Mouse (Mus musculus): ENCODE data around the gene Gpr153. TPM values are rescaled to one million over a fixed set of nuclear protein-coding genes. Genes with fewer than 3 reads are reported as not detected.

Gene Gpr153
- polyA plus RNA-seq, 1 experiment, result 35.4 TPM

GRCm38 (mm10) chr4:152313211-152313632 is 39.2 kb downstream of the Gpr153 start:
- peak in 1 of 2 experiments; percentile 45 for DNase-seq (ENCODE audit: extremely low spot score in 1 of 2, low spot score in 1 of 2)

- peak in 1 of 2 experiments; percentile 30 for DNase-seq (ENCODE audit: extremely low spot score in 1 of 2, low spot score in 1 of 2)
Observed at GRCm38 (mm10) chr4:152313934-152314333, 39.9 kb downstream of the Gpr153 start.

GRCm38 (mm10) chr4:152315498-152316213 is 41.6 kb downstream of the Gpr153 start:
- DNase-seq (ENCODE audit: extremely low spot score in 1 of 2, low spot score in 1 of 2), result peak in 1 of 2 experiments; percentile 31

- DNase-seq (ENCODE audit: extremely low spot score in 1 of 2, low spot score in 1 of 2), result no peak
Observed at GRCm38 (mm10) chr4:152317631-152318033, 43.6 kb downstream of the Gpr153 start.

GRCm38 (mm10) chr4:152318517-152319234 is 44.6 kb downstream of the Gpr153 start, which contains the start of gene Rnf207:
Gene Rnf207 (minus strand): TSS chr4:152318993.
- DNase-seq (ENCODE audit: extremely low spot score in 1 of 2, low spot score in 1 of 2), result peak in 1 of 2 experiments; percentile 67

GRCm38 (mm10) chr4:152321464-152321863 is 47.4 kb downstream of the Gpr153 start:
- no peak for DNase-seq (ENCODE audit: extremely low spot score in 1 of 2, low spot score in 1 of 2)

- DNase-seq (ENCODE audit: extremely low spot score in 1 of 2, low spot score in 1 of 2), result no peak
Observed at GRCm38 (mm10) chr4:152324641-152325562, 50.9 kb downstream of the Gpr153 start.

- DNase-seq (ENCODE audit: extremely low spot score in 1 of 2, low spot score in 1 of 2), result peak; percentile 94 to 98
Observed at GRCm38 (mm10) chr4:152325574-152326411, 51.8 kb downstream of the Gpr153 start, which contains the start of gene Rpl22. Gene Rpl22 (plus strand): TSS chr4:152325742.

- no peak for DNase-seq (ENCODE audit: extremely low spot score in 1 of 2, low spot score in 1 of 2)
Observed at GRCm38 (mm10) chr4:152326543-152326942, 52.5 kb downstream of the Gpr153 start.

GRCm38 (mm10) chr4:152328691-152329090 is 54.7 kb downstream of the Gpr153 start:
- DNase-seq (ENCODE audit: extremely low spot score in 1 of 2, low spot score in 1 of 2), result no peak

- DNase-seq (ENCODE audit: extremely low spot score in 1 of 2, low spot score in 1 of 2), result peak in 1 of 2 experiments; percentile 85
Observed at GRCm38 (mm10) chr4:152332952-152333351, 58.9 kb downstream of the Gpr153 start.

- DNase-seq (ENCODE audit: extremely low spot score in 1 of 2, low spot score in 1 of 2), result no peak
Observed at GRCm38 (mm10) chr4:152333587-152333986, 59.6 kb downstream of the Gpr153 start.

Other genes starting within 250 kb of the Gpr153 start
- gene Zbtb48, start 246.6 kb upstream of the Gpr153 start, polyA plus RNA-seq (2012; rRNA removed), result 17.6 and 19.1 TPM in 2 replicates
- 0.13 and 0.20 TPM in 2 replicates for gene Tas1r1, start 235.7 kb upstream of the Gpr153 start, polyA plus RNA-seq (2012; rRNA removed)
- gene Nol9, start 234.9 kb upstream of the Gpr153 start, polyA plus RNA-seq (2012; rRNA removed), result 15.9 and 18.4 TPM in 2 replicates
- gene Plekhg5, start 201.7 kb upstream of the Gpr153 start, polyA plus RNA-seq (2012; rRNA removed), result 41.1 and 49.7 TPM in 2 replicates
- 7.0 and 10.6 TPM in 2 replicates for gene Tnfrsf25, start 158.3 kb upstream of the Gpr153 start, polyA plus RNA-seq (2012; rRNA removed)
- 1.1 and 1.3 TPM in 2 replicates for gene Espn, start 121.9 kb upstream of the Gpr153 start, polyA plus RNA-seq (2012; rRNA removed)
- not detected in 2 replicates for gene Hes2, start 115.4 kb upstream of the Gpr153 start, polyA plus RNA-seq (2012; rRNA removed)
- 304 and 344 TPM in 2 replicates for gene Acot7, start 96.1 kb upstream of the Gpr153 start, polyA plus RNA-seq (2012; rRNA removed)
- 0.38 and 0.71 TPM in 2 replicates for gene Hes3, start 17.4 kb downstream of the Gpr153 start, polyA plus RNA-seq (2012; rRNA removed)
- gene Icmt, start 23.0 kb downstream of the Gpr153 start, polyA plus RNA-seq (2012; rRNA removed), result 32.7 and 34.2 TPM in 2 replicates
- 20.9 and 23.3 TPM in 2 replicates for gene Rnf207, start 44.8 kb downstream of the Gpr153 start, polyA plus RNA-seq (2012; rRNA removed)
- 192 and 232 TPM in 2 replicates for gene Rpl22, start 51.5 kb downstream of the Gpr153 start, polyA plus RNA-seq (2012; rRNA removed)
- 66.8 and 77.9 TPM in 2 replicates for gene Chd5, start 64.4 kb downstream of the Gpr153 start, polyA plus RNA-seq (2012; rRNA removed)
- 13.6 and 13.8 TPM in 2 replicates for gene Nphp4, start 202.5 kb downstream of the Gpr153 start, polyA plus RNA-seq (2012; rRNA removed)
- gene Kcnab2, start 203.6 kb downstream of the Gpr153 start, polyA plus RNA-seq (2012; rRNA removed), result 192 and 194 TPM in 2 replicates

Data from frontal cortex, adult 2 months (tissue).